Mouse (Mus musculus) thymus, postnatal 25 days (tissue): ENCODE results near the gene Cd8a.

ENCODE experiments used
- DNase-seq: peaks from one replicate; pipeline ENCODE4 v3.0.0; 2022

Cd8a gene

DNA sequence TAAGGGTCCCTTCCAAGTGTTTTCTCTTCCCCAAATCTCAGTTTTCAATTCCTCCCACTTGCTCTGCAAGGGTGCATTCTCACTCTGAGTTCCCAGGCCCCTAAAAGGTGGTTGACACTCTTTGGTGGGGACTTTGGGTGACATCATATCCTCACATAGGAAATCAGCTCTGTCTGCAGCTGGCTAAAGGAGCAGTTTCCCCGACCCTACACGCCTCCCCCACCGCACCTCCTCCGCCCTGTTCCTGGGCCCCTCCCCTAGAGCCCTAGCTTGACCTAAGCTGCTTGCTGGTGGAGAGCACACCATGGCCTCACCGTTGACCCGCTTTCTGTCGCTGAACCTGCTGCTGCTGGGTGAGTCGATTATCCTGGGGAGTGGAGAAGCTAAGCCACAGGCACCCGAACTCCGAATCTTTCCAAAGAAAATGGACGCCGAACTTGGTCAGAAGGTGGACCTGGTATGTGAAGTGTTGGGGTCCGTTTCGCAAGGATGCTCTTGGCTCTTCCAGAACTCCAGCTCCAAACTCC is at the start of gene Cd8a:
TSS of gene Cd8a (plus strand) at position 179 of the 527 bp plus-strand sequence.
- DNase-seq: peak; percentile 92

DNA sequence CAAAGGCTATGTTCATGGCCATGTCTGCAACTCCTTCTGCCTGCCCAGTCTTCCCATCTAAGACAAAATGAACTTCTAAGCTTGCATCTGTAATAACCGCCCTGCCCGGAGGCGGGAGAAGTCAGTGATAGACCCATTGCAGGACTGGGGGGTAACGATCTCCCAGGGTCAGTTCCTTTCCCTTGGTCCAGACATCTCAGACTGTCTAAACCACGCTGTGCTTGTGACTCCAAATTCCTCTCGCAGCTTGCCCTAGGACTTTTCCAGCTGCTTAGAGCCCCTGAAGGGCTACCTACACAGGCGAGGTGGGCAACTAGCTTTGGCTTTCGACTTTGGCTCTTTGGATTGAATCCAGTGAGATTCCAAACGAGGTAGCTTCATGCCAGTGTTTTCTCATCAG is 48.4 kb upstream of the Cd8a start:
- DNase-seq: peak; percentile 59

GRCm38 (mm10) chr6:71329881-71330280 is 43.3 kb upstream of the Cd8a start:
- DNase-seq: peak; percentile 59

DNA sequence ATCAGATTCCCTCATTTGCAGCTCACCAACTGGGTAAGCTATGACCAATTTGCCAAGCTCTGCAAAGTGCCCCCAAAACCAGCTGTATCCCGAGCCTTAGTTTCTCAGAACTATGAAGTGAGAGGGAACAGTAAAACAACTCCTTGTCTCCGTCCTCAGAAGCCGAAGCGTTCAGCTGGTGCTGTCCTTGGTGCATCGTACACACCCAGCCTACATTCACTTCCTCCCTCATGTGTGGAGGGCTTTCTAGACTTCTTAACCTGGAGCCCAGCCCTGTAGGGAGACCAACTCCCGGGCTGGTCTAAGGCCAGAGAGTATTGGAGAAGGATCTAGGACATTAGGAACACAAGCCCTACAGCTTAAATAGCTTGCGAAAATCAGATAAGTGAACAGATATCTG is 42.7 kb upstream of the Cd8a start:
- peak; percentile 62 for DNase-seq

GRCm38 (mm10) chr6:71331491-71331890 is 41.7 kb upstream of the Cd8a start:
- peak; percentile 75 for DNase-seq

DNA sequence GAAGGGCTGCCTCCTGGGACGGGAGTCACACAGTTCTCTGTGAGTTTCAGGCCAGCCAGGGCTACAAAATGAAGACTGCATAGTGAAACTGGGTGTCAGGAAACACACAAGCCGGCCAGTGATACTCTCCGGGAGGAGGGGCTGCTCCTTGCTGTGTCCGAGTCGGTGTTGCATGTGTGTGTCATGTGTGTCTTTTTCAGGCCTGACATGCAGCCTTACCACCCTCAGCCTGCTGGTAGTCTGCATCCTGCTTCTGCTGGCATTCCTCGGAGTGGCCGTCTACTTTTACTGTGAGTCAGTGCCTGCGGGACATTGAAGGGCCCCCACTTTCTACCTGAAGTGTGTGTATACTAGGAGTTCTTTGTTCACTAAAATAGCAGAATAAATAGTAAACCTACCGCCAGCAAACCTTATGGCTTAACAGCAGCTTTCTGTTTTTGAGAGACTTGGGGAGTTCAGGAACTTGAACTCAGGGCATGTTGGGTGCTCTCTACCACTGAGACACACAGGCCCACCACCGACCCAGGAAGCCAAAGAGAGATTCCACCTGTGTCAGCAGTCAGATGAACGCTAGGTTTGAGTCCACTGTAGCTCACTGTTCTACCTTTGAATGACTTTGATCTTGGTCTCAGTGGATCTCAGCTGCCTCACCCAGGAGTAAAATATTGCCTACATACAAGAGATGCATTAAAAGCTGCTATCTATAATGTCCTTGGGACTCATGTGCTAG is 40.8 kb upstream of the Cd8a start:
- peak; percentile 68 for DNase-seq

DNA sequence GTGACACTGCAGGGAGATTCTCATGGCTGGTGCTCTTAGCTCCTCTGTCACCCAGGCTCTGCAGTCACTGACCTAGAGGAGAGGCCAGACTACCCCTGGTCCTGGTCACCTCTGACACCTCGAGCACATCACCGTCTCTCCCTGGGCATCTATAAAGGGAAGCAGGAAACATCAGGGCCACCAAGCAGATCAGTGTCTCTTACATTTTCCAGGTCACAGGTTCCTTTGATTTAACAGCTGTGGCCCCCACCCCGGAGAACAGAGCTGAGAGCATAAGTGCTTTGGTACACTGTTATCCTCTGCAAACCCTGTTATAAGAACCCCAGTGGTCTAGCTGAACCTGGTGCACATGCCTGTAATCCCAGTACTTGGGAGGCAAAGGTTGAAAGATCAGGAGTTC is 40.2 kb upstream of the Cd8a start:
- DNase-seq: peak; percentile 70

DNA sequence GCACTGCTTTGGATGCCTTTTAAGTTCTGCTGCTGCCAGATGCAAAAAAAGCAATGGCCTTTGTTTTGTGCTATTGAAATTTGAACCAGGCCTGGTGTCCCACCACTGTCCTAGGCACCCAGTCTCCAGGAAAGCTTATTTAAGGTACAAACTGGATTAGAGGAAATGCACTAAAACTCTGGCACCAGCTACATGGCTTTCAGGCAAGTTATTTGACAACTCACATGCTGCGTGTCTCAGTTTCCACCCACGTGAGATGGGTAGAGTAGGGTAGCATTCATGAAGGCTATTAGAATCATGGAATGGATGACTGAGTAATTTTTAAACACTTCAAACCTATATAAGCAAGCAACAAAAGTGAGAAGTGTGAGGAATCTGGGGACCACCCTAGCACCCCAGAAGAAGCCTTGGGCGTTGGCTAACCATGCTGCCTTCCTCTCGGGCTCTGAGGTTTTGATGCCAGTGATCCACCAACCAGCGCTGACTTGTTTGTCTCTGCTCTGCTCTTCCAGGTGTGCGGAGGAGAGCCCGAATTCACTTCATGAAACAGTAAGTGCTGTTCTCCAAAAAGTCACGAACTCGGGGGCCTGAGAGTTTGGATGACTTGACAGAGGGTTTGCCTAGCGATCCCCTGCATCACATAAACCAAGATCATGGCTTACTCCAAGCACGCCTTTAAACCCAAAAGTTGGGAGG is 39.5 kb upstream of the Cd8a start:
- DNase-seq: peak; percentile 74

DNA sequence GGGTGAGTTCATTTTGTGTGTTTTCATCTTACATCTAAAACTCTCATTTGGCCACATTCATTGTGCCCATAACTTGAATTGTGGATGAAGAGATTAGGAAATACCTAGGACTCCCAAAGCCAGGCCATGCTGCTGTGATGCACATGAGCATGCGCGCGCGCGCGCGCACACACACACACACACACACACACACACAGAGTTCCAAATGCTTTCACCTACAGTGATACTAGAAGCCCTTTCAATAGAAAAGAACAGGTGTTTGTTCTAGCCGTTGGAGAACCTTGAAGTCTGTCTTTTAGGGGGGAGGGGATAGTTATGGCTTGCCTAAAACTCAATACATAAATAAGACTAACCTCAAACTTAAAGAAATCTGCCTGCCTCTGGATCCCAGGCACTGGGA is 35.6 kb upstream of the Cd8a start:
- DNase-seq: peak; percentile 73

GRCm38 (mm10) chr6:71338941-71339340 is 34.3 kb upstream of the Cd8a start:
- peak; percentile 64 for DNase-seq

- DNase-seq: peak; percentile 75
These were observed 33.9 kb upstream of the Cd8a start for GRCm38 (mm10) chr6:71339351-71339750.

- DNase-seq: peak; percentile 90
These were observed 32.0 kb upstream of the Cd8a start for GRCm38 (mm10) chr6:71341179-71341578.

DNA sequence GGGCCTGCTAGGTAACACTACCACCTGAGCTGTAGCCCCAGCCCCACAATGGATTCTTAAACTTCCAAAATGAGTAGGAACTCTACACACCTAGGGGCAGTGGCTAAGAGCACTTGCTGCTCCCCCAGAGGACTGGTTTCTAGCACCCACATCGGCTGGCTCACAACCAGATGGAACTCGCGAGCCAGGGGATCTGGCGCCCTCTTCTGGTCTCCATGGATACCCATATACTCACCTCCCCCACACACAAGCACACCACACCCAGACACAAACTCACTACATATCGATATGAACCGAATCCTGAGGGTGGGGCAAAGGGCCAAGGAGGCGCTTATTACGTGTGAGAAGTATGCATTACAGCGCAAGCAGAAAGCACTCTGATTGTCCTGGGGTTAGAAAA is 25.2 kb upstream of the Cd8a start:
- DNase-seq: no peak

GRCm38 (mm10) chr6:71351201-71351600 is 22.0 kb upstream of the Cd8a start:
- DNase-seq: peak; percentile 80

GRCm38 (mm10) chr6:71352201-71352600 is 21.0 kb upstream of the Cd8a start:
- DNase-seq: peak; percentile 64

DNA sequence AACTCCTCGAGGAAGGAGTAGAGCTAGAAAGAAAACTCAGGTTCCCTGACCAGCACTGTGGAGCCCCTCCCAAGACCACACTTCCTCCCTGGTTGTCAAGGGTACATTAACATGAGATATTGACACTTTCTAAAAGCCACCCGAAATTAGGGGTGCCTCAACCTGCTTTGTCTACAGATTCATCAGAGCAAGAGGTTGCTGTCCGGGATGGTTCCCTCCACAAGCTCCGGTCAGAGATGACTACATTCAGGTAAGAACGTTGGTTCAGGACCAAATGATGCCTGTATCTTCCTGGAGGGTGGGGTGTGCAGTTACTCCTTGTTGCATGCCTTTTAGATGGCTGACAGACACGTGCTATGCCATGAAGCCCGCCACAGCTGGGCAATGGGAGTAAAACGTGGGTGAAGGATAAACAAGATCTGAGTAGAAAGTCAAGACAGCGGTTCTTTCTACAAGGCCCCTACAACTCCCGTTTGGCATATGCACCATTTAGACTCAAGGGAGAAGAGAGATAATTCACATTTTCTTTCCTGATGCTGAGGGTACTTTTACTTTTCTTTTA is 20.3 kb upstream of the Cd8a start:
- peak; percentile 61 for DNase-seq

GRCm38 (mm10) chr6:71353722-71354121 is 19.5 kb upstream of the Cd8a start:
- peak; percentile 88 for DNase-seq

DNA sequence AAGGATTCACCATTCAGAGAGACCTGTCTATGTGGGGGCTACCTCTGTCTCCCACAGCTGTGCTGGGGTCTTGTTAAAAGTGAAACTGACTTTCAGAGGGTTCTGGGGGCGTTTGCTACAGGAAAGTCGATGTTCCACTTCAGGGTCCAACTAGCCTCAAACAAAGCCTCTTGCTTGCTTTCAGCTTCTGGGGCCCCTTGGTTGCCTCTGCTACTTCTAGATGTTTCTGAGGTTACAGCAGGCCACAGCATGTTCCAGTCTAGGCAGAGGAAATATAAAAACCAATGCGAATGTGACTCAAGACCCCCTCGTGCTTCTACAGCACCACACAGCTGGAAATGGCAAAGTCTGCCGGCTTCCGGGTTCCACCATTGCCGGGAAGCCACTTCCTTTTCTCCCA is 15.7 kb upstream of the Cd8a start:
- peak; percentile 76 for DNase-seq

- DNase-seq: peak; percentile 63
These were observed 13.0 kb upstream of the Cd8a start for GRCm38 (mm10) chr6:71360221-71360620.

DNA sequence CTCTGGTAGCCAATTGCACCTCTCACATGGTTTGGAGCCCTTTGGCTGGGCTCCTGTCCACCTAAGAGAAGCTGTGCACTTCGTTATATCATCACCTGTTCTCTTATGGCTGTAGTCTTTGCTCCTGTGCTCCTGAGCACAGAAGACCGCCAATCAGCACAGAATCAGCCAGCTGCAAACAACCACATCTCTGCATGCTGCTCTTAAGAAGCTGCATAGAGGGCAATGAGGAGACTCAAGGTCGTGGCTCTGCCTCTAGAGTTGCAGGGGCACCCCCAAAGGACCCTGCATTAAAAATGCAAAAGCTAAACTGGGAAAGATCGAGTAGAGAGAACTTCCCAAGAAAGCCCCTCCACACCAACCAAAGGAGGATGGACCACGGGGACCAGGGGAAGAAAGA is 12.5 kb upstream of the Cd8a start:
- peak; percentile 77 for DNase-seq

- peak; percentile 52 for DNase-seq
These were observed 12.0 kb upstream of the Cd8a start for GRCm38 (mm10) chr6:71361156-71361670.

DNA sequence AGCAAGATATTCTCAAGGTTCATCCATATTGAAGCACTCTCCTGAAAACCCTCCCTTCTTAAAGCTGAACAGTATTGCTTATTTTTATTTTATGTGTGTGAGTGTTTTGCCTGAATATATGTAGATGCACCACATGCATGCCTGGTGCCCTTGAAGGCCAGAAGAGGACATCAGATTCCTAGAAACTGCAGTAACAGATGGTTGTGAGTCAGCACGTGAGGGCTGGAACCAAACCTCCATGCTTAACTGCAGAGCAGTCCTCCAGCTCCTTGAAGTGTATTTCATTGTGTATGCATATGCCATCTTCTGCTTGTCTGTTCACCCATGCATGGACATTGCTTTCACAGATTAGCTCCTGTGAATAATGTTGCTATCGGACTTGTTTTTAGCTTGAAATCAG is 9.2 kb upstream of the Cd8a start:
- DNase-seq: no peak

- peak; percentile 87 for DNase-seq
These were observed 3.8 kb upstream of the Cd8a start for GRCm38 (mm10) chr6:71369416-71369815.
